ENCODE assay signal across 8 mouse cellular contexts in genomic region chr1:165771491-165771897, GRCm38 (mm10). TPM values are rescaled to one million over a fixed set of nuclear protein-coding genes. Genes with fewer than 3 reads are reported as not detected.
DNase-seq lines count a peak whose midpoint lies in the region; ATAC-seq lines count a peak whose summit lies in the region.

No protein-coding gene starts in this region.

- intact Hi-C loops in left cerebral cortex, postnatal 4 days (cut with DNase I): loop anchor here (10.0 kb wide), 1 partner anchor 593 kb away; no protein-coding TSS in a partner anchor

- H3K9me3 ChIP-seq in midbrain, embryonic 10.5 days (replicated peaks): peaks cover 5% of the 10 kb centered on the region; the same call in 1 of the 2 replicates

- peak; percentile 53 for DNase-seq in adipocyte (ENCODE audit: low spot score)
- peak; percentile 80 for DNase-seq in gastrocnemius, postnatal 10 days
- peak; percentile 90 for DNase-seq in induced T-regulatory cell, adult 2 months (ENCODE audit: low read depth)
- DNase-seq in left cerebral cortex, postnatal 4 days: peak; percentile 72
- DNase-seq in midbrain, embryonic 10.5 days (ENCODE audit: low spot score): peak; percentile 84
- DNase-seq in right cerebral cortex, postnatal 4 days: peak; percentile 79
- peak; percentile 90 for DNase-seq in yolk sac, embryonic 10.5 days (ENCODE audit: low spot score)

- peaks cover 22% of the 10 kb centered on the region for H3K4me1 ChIP-seq in midbrain, embryonic 10.5 days

- H3K27me3 ChIP-seq in midbrain, embryonic 10.5 days (ENCODE audit: low read depth, poor library complexity, severe bottlenecking): peaks cover 18% of the 10 kb centered on the region

- peak; percentile 84 for ATAC-seq in common myeloid progenitor, adult 5-6 weeks (replicated peaks; ENCODE audit: low read depth, poor library complexity, severe bottlenecking)

- WGBS in midbrain, embryonic 10.5 days: 4% methylated on average over 12 of the region's 12 CpGs

- no peaks in the 10 kb centered on the region for H3K36me3 ChIP-seq in midbrain, embryonic 10.5 days

- H3K4me3 ChIP-seq in midbrain, embryonic 10.5 days: no peak overlapping the region

- no peak overlapping the region for H3K27ac ChIP-seq in midbrain, embryonic 10.5 days (replicated peaks)

RNA-seq across cellular contexts. Expression of gene Creg1, which starts 7.9 kb away (rescaled TPM):
- total RNA-seq in common myeloid progenitor, adult 5-6 weeks (2017): 142 and 144 TPM in 2 replicates
- total RNA-seq in gastrocnemius, postnatal 10 days (2021): 10 to 100 TPM; 37.2 to 42.5 TPM
- 10 to 100 TPM; 14.0 to 17.9 TPM for total RNA-seq in left cerebral cortex, postnatal 4 days (2021)
- polyA plus RNA-seq in midbrain, embryonic 10.5 days (2016; fragmentation: Nextera tagmentation; extraction: Ambion mirVana): 31.7 and 36.1 TPM in 2 replicates

RNA-seq across cellular contexts. Expression of gene Cd247, which starts 17.0 kb away (rescaled TPM):
- 1.2 and 1.9 TPM in 2 replicates for total RNA-seq in common myeloid progenitor, adult 5-6 weeks (2017)
- 1 to 10 TPM; 1.6 to 1.9 TPM for total RNA-seq in gastrocnemius, postnatal 10 days (2021)
- total RNA-seq in left cerebral cortex, postnatal 4 days (2021): under 1 TPM in 1 of 2 experiments, not detected in 1; 0.28 TPM
- 1.6 and 2.7 TPM in 2 replicates for polyA plus RNA-seq in midbrain, embryonic 10.5 days (2016; fragmentation: Nextera tagmentation; extraction: Ambion mirVana)
